In genomic region chr13:96215496-96215895, GRCm38 (mm10) we compare ENCODE assay signal across 23 mouse cellular contexts.
A peak's percentile ranks its signal among the peaks of the same experiment; 100 is the strongest.
DNase-seq lines count a peak whose midpoint lies in the region; ATAC-seq and TF ChIP-seq lines count a peak whose summit lies in the region.
"Had no signal": no experiment of that assay in that cellular context is flagged by ENCODE, and none has a peak within 500 bp of the region (broad histone marks: within the 10 kb centered on the region; RNA-seq: fewer than 3 reads in every experiment).

No protein-coding gene starts in this region.

- TF ChIP-seq POLR2A in cerebellum, adult 2 months (IDR thresholded peaks at IDR 0.05; ENCODE audit: borderline replicate concordance, insufficient read depth, low read length) = no peak

- WGBS in cerebellum, adult 2 months = 70% methylated on average over 4 of the region's 4 CpGs

- no peak for TF ChIP-seq CTCF in cerebellum, adult 2 months (IDR thresholded peaks at IDR 0.05; ENCODE audit: borderline replicate concordance, insufficient read depth, low read depth, low read length)

- no peak for ATAC-seq in cerebellum, adult (ENCODE audit: insufficient number of reproducible peaks, low FRiP score, low TSS enrichment)
- ATAC-seq: forebrain, embryonic 13.5 days; forebrain, embryonic 16.5 days; hindbrain, embryonic 16.5 days; intestine, embryonic 15.5 days; Patski had no signal

- H3K27me3 ChIP-seq in cerebellum, adult 2 months (ENCODE audit: control insufficient read depth, insufficient read depth, low read length) = no peaks in the 10 kb centered on the region
- H3K27me3 ChIP-seq: CH12.LX; forebrain, embryonic 13.5 days; hindbrain, embryonic 13.5 days; intestine, embryonic 15.5 days had no signal

- H3K4me3 ChIP-seq in cerebellum, adult 2 months (replicated peaks; ENCODE audit: insufficient read depth, low read depth, low read length) = no peak overlapping the region
- H3K4me3 ChIP-seq: forebrain, embryonic 10.5 days; forebrain, embryonic 13.5 days; hindbrain, embryonic 10.5 days; hindbrain, embryonic 13.5 days; intestine, embryonic 15.5 days had no signal

- peak; percentile 5 for DNase-seq in cerebellum, adult 11-12 months
- DNase-seq in cerebellum, adult 2 months = peak; percentile 19 to 25
- DNase-seq in cerebellum, adult 9-11 months = peak; percentile 6
- peak; percentile 28 to 32 for DNase-seq in cerebellum, postnatal 25 days
- DNase-seq in urinary bladder, postnatal 25 days (ENCODE audit: low spot score) = no peak
- DNase-seq in thymus, adult 18-20 months = no peak
- no peak for DNase-seq in neural tube, embryonic 10.5 days (ENCODE audit: extremely low spot score, low spot score)
- DNase-seq: adrenal gland, postnatal 10 days; B cell, adult 2 months; gastrocnemius, postnatal 10 days; heart, adult 11 months; kidney, adult 11 months; kidney, adult 8-10 months had no signal

- H3K27ac ChIP-seq in cerebellum, adult 2 months (ENCODE audit: insufficient read depth, low read length) = no peak overlapping the region
- H3K27ac ChIP-seq: forebrain, embryonic 10.5 days; forebrain, embryonic 13.5 days; hindbrain, embryonic 10.5 days; hindbrain, embryonic 13.5 days; intestine, embryonic 15.5 days had no signal

- no peaks in the 10 kb centered on the region for H3K4me1 ChIP-seq in cerebellum, adult 2 months (ENCODE audit: control insufficient read depth, insufficient read depth, low read length)
- H3K4me1 ChIP-seq: forebrain, embryonic 10.5 days; forebrain, embryonic 13.5 days; hindbrain, embryonic 10.5 days; hindbrain, embryonic 13.5 days; intestine, embryonic 15.5 days had no signal

Comparison
In these comparisons a context has a peak if more than half of its experiments do, and no peak if none do; other contexts are left out.
1. DNase-seq: peak in cerebellum, adult 11-12 months (single experiment), cerebellum, adult 2 months (2 of 2), cerebellum, adult 9-11 months (single experiment) and cerebellum, postnatal 25 days (2 of 2); none in urinary bladder, postnatal 25 days (single experiment), thymus, adult 18-20 months (0 of 2) and neural tube, embryonic 10.5 days (single experiment).